Mouse (Mus musculus) limb, embryonic 14.5 days (tissue): ENCODE measurements at regions not wholly inside any gene's neighbourhood (a gene's known extent, or its start where the extent isn't known, plus 50 kb on each side); places are given as distances from the start of the nearest gene placed in this dataset.

ENCODE experiments used
- ATAC-seq: fragments of 200-750 bp; cut with Nextera tagmentation; 2 replicates; pipeline ENCODE4 v1.8.0; 2017; ENCODE audit warnings: low read depth, moderate number of reproducible peaks, moderate TSS enrichment; ENCODE audit not compliant: low FRiP score
- DNase-seq: peaks from one replicate; pipeline ENCODE4 v3.0.0-alpha.2; 2015; ENCODE audit warnings: low spot score
- H3K27ac ChIP-seq: fragments of 300-500 bp; sonication (generic); replicated peaks from 2 replicates; pipeline ENCODE4 v1.5.1; 2014; ENCODE audit warnings: low read depth, mild to moderate bottlenecking, low read length, moderate library complexity, mixed read lengths
- H3K27me3 ChIP-seq: fragments of 300-500 bp; sonication (generic); 2 replicates; pipeline ENCODE4 v1.6.1; 2014; ENCODE audit warnings: low read length, mixed read lengths; ENCODE audit not compliant: control insufficient read depth, insufficient read depth
- H3K36me3 ChIP-seq: fragments of 300-500 bp; sonication (generic); 2 replicates; pipeline ENCODE4 v1.6.1; 2014; ENCODE audit warnings: mild to moderate bottlenecking, low read length, moderate library complexity, mixed read lengths; ENCODE audit not compliant: control insufficient read depth, insufficient read depth
- H3K4me1 ChIP-seq: fragments of 300-500 bp; sonication (generic); 2 replicates; pipeline ENCODE4 v1.6.1; 2014; ENCODE audit warnings: antibody characterized with exemption, low read length, mixed read lengths; ENCODE audit not compliant: control insufficient read depth, insufficient read depth
- H3K4me2 ChIP-seq: fragments of 300-500 bp; sonication (generic); replicated peaks from 2 replicates; pipeline ENCODE4 v1.6.1; 2014; ENCODE audit warnings: low read depth, mild to moderate bottlenecking, low read length, moderate library complexity; ENCODE audit not compliant: severe bottlenecking
- H3K4me3 ChIP-seq: fragments of 300-500 bp; sonication (generic); replicated peaks from 2 replicates; pipeline ENCODE4 v1.5.1; 2014; ENCODE audit warnings: low read length
- H3K9ac ChIP-seq: fragments of 300-500 bp; sonication (generic); 2 replicates; pipeline ENCODE4 v1.6.1; 2014; ENCODE audit warnings: mild to moderate bottlenecking, low read depth, low read length, moderate library complexity; ENCODE audit not compliant: severe bottlenecking
- H3K9me3 ChIP-seq: fragments of 300-500 bp; sonication (generic); 2 replicates; pipeline ENCODE4 v1.6.1; 2016; ENCODE audit warnings: low read length; ENCODE audit not compliant: control insufficient read depth
- POLR2A ChIP-seq: fragments of 200-500 bp; IDR thresholded peaks from 2 replicates; pipeline ENCODE4 v1.8.0; 2012; ENCODE audit warnings: inconsistent platforms, mild to moderate bottlenecking, moderate library complexity, borderline replicate concordance; ENCODE audit not compliant: insufficient read depth, insufficient read length; ENCODE audit errors: extremely low read depth
- WGBS: fragments of 180-500 bp; shearing (Covaris S2); extraction: QIAGEN DNeasy Blood & Tissue Kit; methylation state at CpG from one replicate; pipeline ENCODE4 v1.1.7; 2014; 5-methylcytosine and 5-hydroxymethylcytosine counted together

GRCm38 (mm10) chr1:125156093-125156492 lies 279.4 kb downstream of the Actr3 start:
- Histone ChIP-seq H3K9me3 (no peaks in the 10 kb centered on the region), H3K9ac (no peak overlapping the region), H3K27ac (no peak overlapping the region), H3K36me3 (no peaks in the 10 kb centered on the region), H3K27me3 (no peaks in the 10 kb centered on the region), H3K4me2 (no peak overlapping the region), H3K4me1 (no peaks in the 10 kb centered on the region), H3K4me3 (no peak overlapping the region)
- 95% methylated on average over 2 of the region's 2 CpGs for WGBS
- DNase-seq, result no peak
- no peak for ATAC-seq
- TF ChIP-seq POLR2A, result no peak

GRCm38 (mm10) chr1:125149817-125150216 lies 285.7 kb downstream of the Actr3 start:
- TF ChIP-seq POLR2A, result no peak
- Histone ChIP-seq H3K36me3 (no peaks in the 10 kb centered on the region), H3K4me2 (no peak overlapping the region), H3K27me3 (no peaks in the 10 kb centered on the region), H3K9me3 (no peaks in the 10 kb centered on the region), H3K4me1 (no peaks in the 10 kb centered on the region), H3K4me3 (no peak overlapping the region), H3K9ac (no peak overlapping the region), H3K27ac (no peak overlapping the region)
- DNase-seq (no peak), ATAC-seq (no peak)

- Histone ChIP-seq H3K9ac (no peak overlapping the region), H3K27me3 (no peaks in the 10 kb centered on the region), H3K4me1 (no peaks in the 10 kb centered on the region), H3K27ac (no peak overlapping the region), H3K4me2 (no peak overlapping the region), H3K4me3 (no peak overlapping the region), H3K9me3 (no peaks in the 10 kb centered on the region), H3K36me3 (no peaks in the 10 kb centered on the region)
- DNase-seq, result peak; percentile 3
- 28% methylated on average over 3 of the region's 3 CpGs for WGBS
- ATAC-seq, result no peak
- no peak for TF ChIP-seq POLR2A
Observed at GRCm38 (mm10) chr1:125123861-125124260, 311.7 kb downstream of the Actr3 start.

- H3K9me3 ChIP-seq, result 0 out of 2 replicates have a peak, but pooled peaks cover 3% of the 10 kb centered on the region
- DNase-seq (no peak), ATAC-seq (no peak)
- H3K4me3 ChIP-seq, result no peak overlapping the region
- H3K4me2 ChIP-seq, result no peak overlapping the region
- no peak for TF ChIP-seq POLR2A
- H3K4me1 ChIP-seq, result no peaks in the 10 kb centered on the region
- no peak overlapping the region for H3K27ac ChIP-seq
- no peak overlapping the region for H3K9ac ChIP-seq
- H3K27me3 ChIP-seq, result no peaks in the 10 kb centered on the region
- 77% methylated on average over 2 of the region's 2 CpGs for WGBS
- no peaks in the 10 kb centered on the region for H3K36me3 ChIP-seq
Observed at GRCm38 (mm10) chr1:125100596-125100995, 334.9 kb downstream of the Actr3 start.

- TF ChIP-seq POLR2A, result no peak
- ATAC-seq (no peak), DNase-seq (no peak)
- no peaks in the 10 kb centered on the region for H3K36me3 ChIP-seq
- H3K9me3 ChIP-seq, result no peaks in the 10 kb centered on the region
- no peak overlapping the region for H3K4me2 ChIP-seq
- H3K27me3 ChIP-seq, result no peaks in the 10 kb centered on the region
- 76% methylated on average over 4 of the region's 4 CpGs for WGBS
- H3K4me1 ChIP-seq, result no peaks in the 10 kb centered on the region
- H3K4me3 ChIP-seq, result no peak overlapping the region
- H3K27ac ChIP-seq, result no peak overlapping the region
- no peak overlapping the region for H3K9ac ChIP-seq
Observed at GRCm38 (mm10) chr1:125084906-125085305, 350.6 kb downstream of the Actr3 start.
